Mouse (Mus musculus) CH12.LX (cell line): ENCODE measurements around the gene Me3. TPM values are rescaled to one million over a fixed set of nuclear protein-coding genes. Genes with fewer than 3 reads are reported as not detected.

Source experiments
- DNase-seq: peaks from one replicate; pipeline ENCODE4 v3.0.0-alpha.2; 2013; ENCODE audit errors: extremely low read depth
- H3K27ac ChIP-seq: 2 replicates; pipeline ENCODE4 v1.5.1; 2012; ENCODE audit warnings: low read depth, mild to moderate bottlenecking, control low read depth, moderate library complexity; ENCODE audit not compliant: insufficient read depth
- H3K27me3 ChIP-seq: replicated peaks from 2 replicates; pipeline ENCODE3; 2012; ENCODE audit warnings: inconsistent platforms
- H3K36me3 ChIP-seq, 2 experiments: replicated peaks in 1 of 2; 2 replicates each; pipeline versions ENCODE3 to v1.6.1; 2012; ENCODE audit warnings: inconsistent platforms in 1 of 2, low read length in 1 of 2, mild to moderate bottlenecking in 1 of 2, mixed read lengths in 1 of 2, moderate library complexity in 1 of 2; ENCODE audit not compliant: control insufficient read depth in 1 of 2, insufficient read depth in 1 of 2
- H3K4me1 ChIP-seq, 2 experiments: 2 replicates each; pipeline ENCODE4 v1.6.1; 2012; ENCODE audit warnings: inconsistent platforms in 1 of 2, moderate library complexity in 1 of 2; ENCODE audit not compliant: insufficient read depth in 2 of 2, control insufficient read depth in 1 of 2
- H3K4me2 ChIP-seq: 2 replicates; pipeline ENCODE4 v1.6.1; 2012; ENCODE audit warnings: low read depth, mild to moderate bottlenecking, control low read depth; ENCODE audit not compliant: poor library complexity, insufficient read depth, severe bottlenecking
- H3K4me3 ChIP-seq, 3 experiments: fragments of 150-350 bp in 1 of 3; sonication (generic) in 1 of 3; replicated peaks in 1 of 3; 2 replicates each; pipeline versions ENCODE3 to v1.5.1; 2011 to 2012; ENCODE audit warnings: low read depth in 2 of 3, low read length in 2 of 3, mild to moderate bottlenecking in 2 of 3, moderate library complexity in 2 of 3, control low read depth in 1 of 3, improper control_type of control experiment in 1 of 3, inconsistent platforms in 1 of 3, mixed read lengths in 1 of 3; ENCODE audit not compliant: poor library complexity in 1 of 3
- H3K79me2 ChIP-seq: replicated peaks from 2 replicates; pipeline ENCODE4 v1.6.1; 2012; ENCODE audit warnings: mild to moderate bottlenecking, moderate library complexity; ENCODE audit not compliant: control insufficient read depth, poor library complexity, insufficient read depth, severe bottlenecking; ENCODE audit errors: extremely low read depth
- H3K9ac ChIP-seq: 2 replicates; pipeline ENCODE4 v1.6.1; 2012; ENCODE audit warnings: low read depth, mild to moderate bottlenecking, control low read depth, moderate library complexity; ENCODE audit not compliant: insufficient read depth
- H3K9me3 ChIP-seq: replicated peaks from 2 replicates; pipeline ENCODE3; 2012; ENCODE audit warnings: low read length, inconsistent platforms, mixed read lengths
- BHLHE40 ChIP-seq: IDR thresholded peaks from 2 replicates; pipeline ENCODE4 v1.6.1; 2011; ENCODE audit warnings: mild to moderate bottlenecking, low read depth, low read length, improper control_type of control experiment
- ELF1 ChIP-seq: IDR thresholded peaks from 2 replicates; pipeline ENCODE4 v1.6.1; 2014; ENCODE audit warnings: low read depth, mild to moderate bottlenecking, inconsistent platforms, low read length, improper control_type of control experiment
- EP300 ChIP-seq: IDR thresholded peaks from 2 replicates; pipeline ENCODE4 v1.6.1; 2011; ENCODE audit warnings: low read length, improper control_type of control experiment
- GABPA ChIP-seq: IDR thresholded peaks from 2 replicates; pipeline ENCODE4 v1.6.1; 2012; ENCODE audit warnings: low read depth, low read length, improper control_type of control experiment, inconsistent platforms; ENCODE audit not compliant: insufficient replicate concordance
- JUN ChIP-seq: IDR thresholded peaks from 2 replicates; pipeline ENCODE4 v1.6.1; 2011; ENCODE audit warnings: low read depth, mild to moderate bottlenecking, low read length, improper control_type of control experiment, moderate library complexity; ENCODE audit not compliant: insufficient read depth
- JUND ChIP-seq: conservative IDR thresholded peaks from 2 replicates; pipeline ENCODE4 v1.6.1; 2011; ENCODE audit warnings: low read depth, low read length, improper control_type of control experiment
- MAFK ChIP-seq: IDR thresholded peaks from 2 replicates; pipeline ENCODE4 v1.6.1; 2011; ENCODE audit warnings: low read length, improper control_type of control experiment; ENCODE audit not compliant: insufficient replicate concordance
- MAZ ChIP-seq: IDR thresholded peaks from 2 replicates; pipeline ENCODE4 v1.6.1; 2012; ENCODE audit warnings: low read depth, mild to moderate bottlenecking, inconsistent platforms, low read length, improper control_type of control experiment, moderate library complexity
- RCOR1 ChIP-seq: conservative IDR thresholded peaks from 2 replicates; pipeline ENCODE4 v1.6.1; 2012; ENCODE audit warnings: low read depth, mild to moderate bottlenecking, inconsistent platforms, low read length, improper control_type of control experiment
- SMC3 ChIP-seq: IDR thresholded peaks from 2 replicates; pipeline ENCODE4 v1.6.1; 2011; ENCODE audit warnings: low read depth, low read length, improper control_type of control experiment
- dilution Hi-C: fragments of 300-500 bp; cut with MboI; formaldehyde crosslinking; loops from 2 replicates; pipeline ENCODE4 v1.14.3; 2020; ENCODE audit warnings: low sequenced_read_pairs; ENCODE audit not compliant: extremely low pct_unique_long_range_greater_than_20kb, extremely low pct_ligation_motif_present
- in situ Hi-C: fragments of 300-500 bp; cut with MboI; formaldehyde crosslinking; loops from 3 replicates; pipeline ENCODE4 v1.14.3; 2019; ENCODE audit warnings: low sequenced_read_pairs, low pct_ligation_motif_present, low pct_unique_long_range_greater_than_20kb, mixed read lengths
- polyA plus RNA-seq: library from polyadenylated mRNA; unstranded; fragments of >175 nt; gene quantifications from 2 replicates; pipeline ENCODE4 v1.2.1, GENCODE M21; 2012; ENCODE audit warnings: low read depth; ENCODE audit not compliant: insufficient read length
- total RNA-seq, 2 experiments: library from RNA; depleted of rRNA; stranded (reverse); fragments of 300-350 nt in 1 of 2; fragments of >200 nt in 1 of 2; gene quantifications; 2 replicates each; pipeline ENCODE4 v1.2.3; 2012 to 2014

Gene Me3
- total and polyA plus RNA-seq, 3 experiments = not detected

- Histone ChIP-seq H3K4me3 (no peak overlapping the region), H3K79me2 (no peaks in the 10 kb centered on the region), H3K9ac (no peak overlapping the region), H3K27me3 (no peaks in the 10 kb centered on the region), H3K27ac (no peak overlapping the region), H3K4me1 (peaks cover 0 to 25% of the 10 kb centered on the region in 2 experiments; a peak in 2 of 4 replicates), H3K36me3 (no peaks in the 10 kb centered on the region), H3K4me2 (no peak overlapping the region), H3K9me3 (no peaks in the 10 kb centered on the region)
- TF ChIP-seq BHLHE40 = peak; percentile 58
- peak; percentile 63 for TF ChIP-seq EP300
- no peak for TF ChIP-seq ELF1
- TF ChIP-seq MAFK = peak; percentile 86
- peak; percentile 18 for DNase-seq
- dilution Hi-C loops = no loop called here
- in situ Hi-C loops = no loop called here
These were observed 26.3 kb upstream of the Me3 start for GRCm38 (mm10) chr7:89605589-89606536.

GRCm38 (mm10) chr7:89607329-89607728 is 24.9 kb upstream of the Me3 start:
- dilution Hi-C loops = no loop called here
- no peak overlapping the region for H3K9ac ChIP-seq
- no peak overlapping the region for H3K4me3 ChIP-seq
- no peak for DNase-seq
- no peaks in the 10 kb centered on the region for H3K27me3 ChIP-seq
- H3K4me1 ChIP-seq = peaks cover 0 to 25% of the 10 kb centered on the region in 2 experiments; a peak in 2 of 4 replicates
- H3K36me3 ChIP-seq = no peaks in the 10 kb centered on the region
- TF ChIP-seq SMC3 (no peak), JUN (no peak), JUND (no peak), GABPA (no peak), MAZ (no peak), RCOR1 (no peak)
- H3K79me2 ChIP-seq = no peaks in the 10 kb centered on the region
- no peak overlapping the region for H3K27ac ChIP-seq
- no peaks in the 10 kb centered on the region for H3K9me3 ChIP-seq
- no peak overlapping the region for H3K4me2 ChIP-seq
- in situ Hi-C loops = no loop called here

- H3K36me3 ChIP-seq = no peaks in the 10 kb centered on the region
- dilution Hi-C loops = no loop called here
- in situ Hi-C loops = no loop called here
These were observed 21.0 kb upstream of the Me3 start for GRCm38 (mm10) chr7:89611236-89611635.

More at GRCm38 (mm10) chr7:89611236-89611635, 21.0 kb upstream of the Me3 start:
- no peaks in the 10 kb centered on the region for H3K9me3 ChIP-seq
- TF ChIP-seq ELF1 = no peak
- no peak for TF ChIP-seq SMC3
- TF ChIP-seq, all 38 proteins: peak for 0
- H3K27ac ChIP-seq = no peak overlapping the region
- peaks cover 0 to 8% of the 10 kb centered on the region in 2 experiments; a peak in 2 of 4 replicates for H3K4me1 ChIP-seq
- H3K4me2 ChIP-seq = no peak overlapping the region
- DNase-seq = no peak
- H3K4me3 ChIP-seq = no peak overlapping the region
- H3K27me3 ChIP-seq = no peaks in the 10 kb centered on the region
- no peaks in the 10 kb centered on the region for H3K79me2 ChIP-seq
- no peak overlapping the region for H3K9ac ChIP-seq
